Mouse (Mus musculus) right cerebral cortex, postnatal 4 days (tissue): ENCODE measurements at regions not wholly inside any gene's neighbourhood (a gene's known extent, or its start where the extent isn't known, plus 50 kb on each side); places are given as distances from the start of the nearest gene placed in this dataset.
"Not testable (repeated sequence)": the region's sequence is repeated elsewhere in the genome, so short reads cannot be mapped to it uniquely, and the experiment has no call there.

Source experiments
- DNase-seq: peaks from one replicate; pipeline ENCODE4 v3.0.0-alpha.2; 2022

DNA sequence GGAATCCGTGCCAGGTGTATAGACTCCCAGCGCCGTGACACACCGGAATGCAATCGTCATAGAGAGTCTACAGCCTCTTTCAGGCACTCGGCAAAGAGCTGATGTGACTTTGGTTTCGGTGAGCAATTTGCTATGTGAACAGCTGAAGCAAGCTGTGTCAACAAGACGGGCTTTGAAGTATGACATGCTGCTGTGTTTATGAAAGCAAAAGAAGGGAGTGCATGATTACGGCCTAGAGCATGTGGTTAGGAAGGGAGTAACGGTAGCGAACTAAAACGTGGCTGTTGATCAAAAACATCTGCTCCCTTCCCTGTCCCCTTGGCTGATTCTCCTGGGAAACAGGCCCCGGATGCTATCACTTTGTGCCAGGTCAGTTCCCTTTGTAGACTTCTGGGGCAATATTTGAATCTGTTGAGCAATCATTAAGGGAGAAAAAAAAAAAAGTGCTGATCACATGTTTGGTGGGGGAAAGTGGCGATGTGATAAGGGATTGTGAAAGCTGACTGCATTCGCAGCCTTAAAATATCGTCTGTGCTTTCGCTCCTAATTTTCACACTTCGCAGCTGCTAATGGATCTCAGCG, 764.3 kb downstream of the Robo2 start:
- DNase-seq = peak; percentile 10

GRCm38 (mm10) chr16:73613017-73613416, 798.6 kb downstream of the Robo2 start:
- no peak for DNase-seq

DNA sequence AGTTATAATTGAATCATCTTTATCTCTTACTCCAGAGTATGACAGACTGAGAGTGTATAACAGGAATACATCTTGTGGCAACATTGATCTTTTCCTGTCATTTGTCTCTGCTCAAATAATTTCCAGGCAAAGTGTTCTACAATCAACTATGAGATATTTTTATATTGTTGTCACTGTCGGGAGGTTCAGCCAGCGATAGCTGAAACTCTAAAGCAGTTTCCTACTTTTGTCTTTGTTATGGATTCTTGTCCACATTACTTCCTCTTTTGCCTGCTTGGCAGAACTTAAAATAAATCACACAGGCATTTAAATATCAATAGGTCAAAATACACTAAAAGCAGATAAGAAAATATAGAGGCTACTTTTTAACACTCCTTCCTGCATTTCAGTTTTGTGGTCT, 820.2 kb downstream of the Robo2 start:
- no peak for DNase-seq

DNA sequence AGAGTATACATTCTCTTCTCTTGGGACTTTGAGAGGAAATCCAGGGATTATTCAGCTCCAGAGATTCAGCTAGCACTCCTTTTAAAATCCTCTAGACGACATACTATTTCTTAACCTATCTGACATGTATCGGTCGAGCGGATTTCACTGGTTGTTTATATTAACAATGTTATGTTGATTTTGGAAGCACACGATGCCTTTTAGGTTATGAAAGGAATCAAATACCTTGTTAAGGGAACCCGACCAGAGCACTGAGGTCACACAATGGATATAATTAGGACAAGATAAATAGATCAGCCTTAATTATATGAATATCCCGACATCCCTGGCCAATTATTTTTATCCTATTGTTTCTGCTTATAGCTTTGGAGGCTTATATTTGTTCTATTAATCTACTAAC, 850.4 kb downstream of the Robo2 start:
- no peak for DNase-seq

DNA sequence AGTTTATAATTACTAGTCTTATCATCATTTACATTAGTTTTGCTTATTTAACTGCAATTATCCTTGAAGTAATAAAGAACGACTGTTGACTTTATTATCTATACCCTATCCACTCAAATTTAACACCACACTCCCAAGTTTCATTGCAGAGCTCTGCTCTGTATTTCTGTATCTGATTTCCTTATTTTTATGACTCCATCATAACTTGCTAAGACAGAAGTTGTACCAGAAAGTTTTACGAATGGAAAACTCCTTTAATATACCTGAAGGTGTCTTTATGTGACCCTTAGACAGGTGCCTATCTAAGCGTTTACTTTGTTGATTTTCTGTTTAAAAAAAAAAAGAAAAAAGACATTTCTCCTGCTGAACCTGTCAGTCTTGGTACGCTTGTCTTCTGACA, 854.7 kb downstream of the Robo2 start:
- DNase-seq = no peak

DNA sequence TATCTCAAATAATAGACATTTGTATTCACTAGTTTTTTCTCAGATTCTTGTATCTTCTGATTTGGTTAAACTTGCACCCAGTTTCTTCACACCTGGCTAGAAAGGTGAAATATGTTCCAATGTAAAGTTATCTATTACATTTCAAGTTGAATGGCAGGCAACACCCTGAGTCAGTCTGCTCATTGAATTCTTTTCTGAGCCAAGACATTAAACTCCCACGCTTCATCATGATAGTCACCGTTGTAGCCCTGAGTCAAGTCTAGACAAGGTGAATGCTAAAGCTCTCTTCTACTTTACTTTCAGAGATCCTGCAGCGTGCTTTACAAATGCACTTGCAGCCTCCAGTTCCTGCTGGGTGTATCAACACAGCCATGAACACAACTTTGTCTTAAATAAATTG, 868.0 kb downstream of the Robo2 start:
- no peak for DNase-seq

DNA sequence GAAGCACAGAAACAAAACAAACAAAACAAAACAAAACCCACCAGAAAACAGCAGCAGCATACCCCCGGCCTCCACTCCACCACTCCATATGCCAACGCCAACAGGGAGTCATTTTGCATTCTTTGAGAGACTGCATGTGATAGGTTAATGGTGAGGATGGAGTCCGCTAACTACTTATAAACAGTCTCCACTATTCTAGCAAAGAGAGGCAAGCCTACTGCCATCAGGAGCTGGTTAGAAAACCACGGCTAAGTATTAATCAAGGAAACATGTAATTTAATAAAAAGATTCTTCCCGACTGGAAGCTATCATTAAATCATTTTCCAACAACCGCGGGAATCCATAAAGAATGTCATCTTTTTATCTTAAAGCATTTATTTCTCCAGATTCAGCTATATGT, 873.6 kb downstream of the Robo2 start:
- DNase-seq = no peak

- no peak for DNase-seq
Observed at GRCm38 (mm10) chr16:73537541-73537940, 874.1 kb downstream of the Robo2 start.

DNA sequence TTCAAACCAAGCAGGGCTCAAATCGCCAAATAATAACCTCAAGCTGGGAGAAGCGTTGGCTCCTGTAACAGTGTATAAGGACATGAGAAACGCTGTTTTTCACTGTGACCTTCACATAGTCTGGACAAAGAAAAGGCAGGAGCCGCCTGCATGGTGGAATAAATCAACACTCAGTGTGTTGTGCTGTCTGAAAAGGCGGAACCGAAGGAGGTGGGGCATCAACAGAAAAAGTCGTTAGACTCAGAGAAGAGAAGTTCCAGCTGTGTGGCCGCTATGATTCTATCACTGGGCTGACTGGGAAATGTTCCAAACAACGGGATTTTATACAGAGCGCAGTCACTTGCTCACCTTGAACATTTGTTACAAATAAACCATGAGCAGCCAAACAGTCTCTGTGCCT, 881.4 kb downstream of the Robo2 start:
- DNase-seq = no peak

- DNase-seq = not testable (repeated sequence)
Observed at GRCm38 (mm10) chr16:73522931-73523330, 888.7 kb downstream of the Robo2 start.

DNA sequence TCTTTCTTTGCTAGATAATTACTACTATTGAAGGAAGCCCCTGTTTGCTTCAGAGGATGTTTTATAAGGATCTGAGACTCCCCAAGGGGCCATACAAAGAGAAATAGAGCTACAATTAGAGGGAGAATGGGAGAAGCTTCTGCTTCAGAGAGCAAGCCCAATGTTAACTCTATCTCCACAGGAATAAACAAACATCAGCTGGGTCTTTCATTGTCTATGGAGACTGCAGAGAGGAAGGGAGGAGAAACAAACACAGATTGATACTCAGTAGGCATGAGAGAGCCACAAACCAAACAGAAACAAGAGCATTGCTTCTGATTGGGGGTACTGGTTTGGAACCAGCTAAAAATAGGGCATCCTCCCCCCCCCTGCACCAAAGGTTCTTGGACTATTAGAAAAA, 906.9 kb downstream of the Robo2 start:
- DNase-seq = no peak

- DNase-seq = no peak
Observed at GRCm38 (mm10) chr16:73498636-73499208, 912.9 kb downstream of the Robo2 start.

DNA sequence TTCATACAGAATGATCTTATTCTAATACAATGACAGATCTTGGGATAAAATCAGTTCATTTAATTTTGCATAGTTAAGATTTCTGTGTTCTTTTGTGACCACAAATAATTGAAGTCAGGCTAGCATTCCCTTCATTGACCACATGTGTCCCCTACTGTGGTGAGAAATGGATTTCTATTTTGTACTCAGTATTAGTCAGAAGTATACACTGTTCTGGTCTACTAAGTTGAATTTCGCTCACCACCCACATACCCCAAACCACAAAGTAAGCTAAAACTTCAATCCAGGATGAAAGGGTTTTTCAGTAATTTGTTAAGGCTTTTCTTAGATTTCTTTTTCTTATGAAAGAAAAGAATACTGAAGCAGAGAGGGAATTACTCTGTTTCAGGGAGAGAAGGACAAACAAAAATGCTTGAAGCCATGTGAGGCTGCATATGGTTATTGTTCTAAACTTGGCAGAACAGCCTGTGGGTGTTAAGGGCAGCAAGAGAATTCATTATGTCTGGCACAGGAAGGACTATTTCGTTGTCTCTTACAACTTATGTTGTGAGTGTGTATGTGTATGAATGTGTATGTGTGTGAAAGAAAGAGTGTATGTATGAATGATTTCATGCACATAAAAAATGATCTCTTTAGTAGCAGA, 928.3 kb downstream of the Robo2 start:
- no peak for DNase-seq

DNA sequence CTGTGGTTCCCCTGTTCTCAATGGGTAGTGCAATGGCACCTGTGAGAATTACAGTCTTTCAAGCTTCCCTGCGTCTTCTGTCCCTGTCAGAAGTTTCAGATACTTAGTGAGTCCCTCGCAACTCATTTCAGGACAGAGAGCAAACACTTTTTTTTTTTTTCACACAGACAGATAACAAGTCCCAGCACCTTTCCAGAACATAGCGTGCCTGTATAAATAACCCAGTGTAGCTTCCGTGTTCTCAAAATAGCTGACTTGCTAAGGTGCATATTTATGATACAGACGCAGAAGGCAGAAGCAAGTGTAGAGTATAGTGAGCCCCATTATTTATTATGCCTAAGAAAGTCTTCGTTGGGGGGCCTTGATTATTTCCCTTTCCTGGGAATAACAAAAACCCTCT, 929.4 kb downstream of the Robo2 start:
- no peak for DNase-seq

DNA sequence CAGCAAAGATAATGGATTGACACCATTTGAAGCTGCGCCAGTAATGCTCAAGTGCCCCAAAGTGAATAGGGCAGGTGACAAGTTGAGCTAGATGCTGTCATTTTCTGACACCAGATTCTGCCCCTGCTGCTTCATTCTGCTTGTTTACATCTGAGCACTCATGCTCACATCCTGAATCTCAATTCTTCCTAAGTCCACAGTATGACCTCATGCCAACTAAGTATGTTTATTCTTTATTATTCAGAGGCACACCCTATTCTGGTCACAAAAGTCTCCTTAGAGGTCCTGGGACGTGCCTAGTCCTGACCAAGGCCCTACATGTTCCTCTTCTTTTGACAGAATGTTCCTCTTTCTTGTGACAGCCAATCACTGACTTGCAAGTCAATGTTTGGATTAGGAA, 938.1 kb downstream of the Robo2 start:
- no peak for DNase-seq

DNA sequence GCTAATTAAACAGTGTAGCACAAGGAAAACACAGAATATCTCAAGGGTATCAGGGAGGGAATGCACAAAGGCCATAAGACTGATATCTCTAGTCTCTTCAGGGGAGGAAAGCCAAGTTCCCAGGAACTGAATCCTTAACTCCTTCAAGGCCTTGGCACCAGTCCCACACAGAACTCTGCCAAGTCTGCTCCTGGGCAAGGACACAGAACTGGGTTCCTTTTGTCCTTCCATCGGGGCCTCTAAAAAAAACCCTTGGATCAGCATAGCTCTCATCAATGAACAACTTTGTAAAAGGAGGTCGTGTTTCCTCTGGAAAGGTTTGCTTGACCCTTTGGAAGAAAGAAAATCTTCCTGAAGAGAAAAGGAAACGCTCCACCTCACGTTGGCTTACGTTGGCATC, 940.1 kb downstream of the Robo2 start:
- DNase-seq = peak; percentile 57

DNA sequence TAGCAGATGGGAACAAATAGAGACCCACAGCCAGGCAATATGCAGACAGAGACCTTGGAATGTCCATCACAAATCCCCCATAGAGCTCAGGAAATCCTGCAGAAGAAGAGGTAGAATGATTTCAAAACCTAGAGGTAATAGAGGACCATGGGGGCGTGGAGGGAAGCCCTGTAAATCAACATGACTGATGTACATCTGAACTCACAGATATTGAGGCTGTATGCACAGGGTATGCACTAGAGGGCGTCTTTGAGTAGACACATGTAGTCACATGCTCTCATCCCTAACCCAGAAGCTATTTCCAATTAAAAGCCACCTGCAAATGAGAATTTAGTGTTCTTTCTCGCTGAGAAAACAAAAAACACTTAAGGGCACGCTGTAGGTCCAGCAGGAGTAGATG, 941.1 kb downstream of the Robo2 start:
- DNase-seq = no peak

DNA sequence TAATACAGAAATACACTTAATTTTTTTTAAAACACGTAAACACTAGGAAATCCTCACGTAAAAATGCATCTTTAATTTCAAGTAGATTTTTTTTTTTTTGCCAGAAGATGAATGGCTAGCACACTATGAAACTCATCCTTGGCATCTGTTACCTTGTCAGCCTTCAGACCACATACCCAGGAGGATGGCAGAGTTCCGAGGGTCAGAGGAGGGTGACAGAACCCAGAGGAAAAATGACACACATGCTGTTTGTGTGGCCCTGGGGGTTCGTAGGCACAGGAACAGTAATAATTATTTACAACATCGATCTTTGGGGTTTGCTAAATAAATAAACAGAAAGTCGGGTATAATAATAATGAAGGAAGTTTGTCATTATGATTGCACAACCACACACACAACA, 945.3 kb downstream of the Robo2 start:
- no peak for DNase-seq

DNA sequence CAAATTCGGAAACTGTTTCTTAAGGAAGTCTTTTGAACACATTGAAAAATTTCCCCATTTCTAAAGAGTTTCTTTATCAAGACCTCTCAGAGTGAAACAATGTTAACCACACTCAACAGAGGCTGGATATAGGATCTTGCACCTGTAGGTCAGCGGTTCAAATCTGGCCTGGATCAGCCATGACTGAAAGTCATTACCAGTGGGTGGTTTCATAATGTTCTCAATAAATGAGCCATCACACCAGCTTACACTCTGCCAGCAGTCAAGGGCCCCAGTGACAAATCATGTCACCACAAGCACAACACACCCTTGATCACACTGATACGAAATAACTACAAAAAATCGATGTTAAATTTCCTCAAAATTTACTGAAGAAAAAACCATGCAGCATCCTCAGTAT, 949.1 kb downstream of the Robo2 start:
- DNase-seq = no peak

DNA sequence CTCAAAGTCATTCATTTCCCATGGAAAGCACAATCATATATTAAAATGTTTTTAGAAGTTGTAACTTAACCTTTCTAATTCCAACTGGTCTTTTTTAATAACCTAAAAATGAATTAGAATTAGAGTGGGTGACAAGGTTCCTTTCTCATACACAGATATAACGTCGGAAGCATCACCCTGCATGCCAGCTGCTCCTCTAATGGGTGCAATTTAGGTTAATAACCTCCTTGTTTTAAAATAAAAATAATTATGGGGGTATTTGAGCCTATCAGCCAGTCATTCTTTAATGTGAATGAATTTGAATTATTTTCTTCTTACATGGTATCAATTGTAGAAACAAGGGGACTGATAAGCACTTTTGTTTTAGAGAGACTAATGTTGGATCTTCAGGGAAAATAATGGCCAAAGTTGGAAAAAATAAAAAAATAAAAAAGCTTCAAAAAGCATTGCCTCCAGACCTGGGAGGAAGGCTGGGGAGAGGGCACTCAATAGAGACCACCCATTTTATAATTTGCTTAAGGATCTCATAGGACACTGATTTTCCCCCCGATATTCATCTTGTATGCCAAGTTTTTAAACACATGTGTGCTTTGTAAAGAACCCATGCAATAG, 960.9 kb downstream of the Robo2 start:
- no peak for DNase-seq

DNA sequence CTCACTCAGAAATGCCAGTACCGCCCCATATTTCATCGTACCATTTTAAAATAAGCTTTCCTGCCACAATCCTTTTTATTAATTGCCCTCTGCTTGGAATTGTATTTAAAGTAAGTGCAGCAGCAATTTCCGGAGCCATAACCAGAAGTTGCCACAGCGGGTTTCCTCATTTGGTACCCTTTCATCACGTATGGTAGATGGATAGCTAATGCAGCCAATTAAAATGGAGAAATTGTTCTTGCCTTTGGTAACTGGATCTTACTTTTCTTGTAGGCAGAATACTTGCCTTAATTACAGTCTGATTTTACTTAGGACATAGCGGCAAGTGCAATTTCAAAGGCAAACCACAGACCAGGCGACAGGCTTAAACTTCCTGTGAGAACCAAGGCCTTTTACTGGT, 961.8 kb downstream of the Robo2 start:
- DNase-seq = no peak

DNA sequence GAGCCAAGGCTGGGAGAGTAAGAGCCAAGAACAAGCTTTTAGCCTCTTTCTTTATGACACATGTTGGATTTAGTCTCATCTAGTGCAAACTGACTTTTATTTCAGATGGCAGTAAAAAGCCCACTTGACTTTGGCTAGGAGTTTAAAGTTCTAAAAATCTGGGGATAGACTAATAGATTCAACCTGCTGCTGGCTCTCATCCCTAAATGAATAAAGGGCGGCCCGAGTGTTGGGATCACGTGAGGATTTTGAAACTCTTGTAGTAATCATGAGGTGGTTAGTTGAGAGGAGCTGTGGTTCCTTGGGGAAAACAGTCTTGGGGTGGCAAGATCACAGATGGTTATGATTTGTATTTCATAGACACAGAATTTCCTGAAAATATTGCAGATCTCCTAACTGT, 975.9 kb downstream of the Robo2 start:
- no peak for DNase-seq

GRCm38 (mm10) chr16:73424851-73425250, 986.8 kb downstream of the Robo2 start:
- peak; percentile 12 for DNase-seq

DNA sequence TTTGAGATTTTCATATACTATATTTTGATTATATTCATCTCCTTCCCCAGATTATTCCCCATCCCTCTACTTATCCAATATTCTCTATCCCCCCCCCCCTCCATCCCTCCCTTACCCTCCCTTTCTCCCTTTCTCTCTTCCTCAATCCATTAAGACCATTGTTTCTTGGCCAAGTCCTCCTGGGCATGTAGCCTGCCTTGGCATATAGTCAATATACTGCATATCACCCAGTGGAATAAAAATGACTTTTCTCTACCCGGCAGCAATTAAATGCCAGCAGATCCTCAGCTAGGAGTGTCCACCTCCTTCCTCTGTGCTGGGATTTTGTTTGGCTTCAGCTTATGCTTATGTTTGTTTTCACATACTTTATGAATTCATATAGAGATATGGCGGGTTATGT, 987.3 kb downstream of the Robo2 start:
- no peak for DNase-seq

GRCm38 (mm10) chr16:73404509-73404908, 1007.1 kb downstream of the Robo2 start:
- DNase-seq = no peak
